Mouse (Mus musculus): ENCODE measurements at regions not wholly inside any gene's neighbourhood (a gene's known extent, or its start where the extent isn't known, plus 50 kb on each side); places are given as distances from the start of the nearest gene placed in this dataset.

DNA sequence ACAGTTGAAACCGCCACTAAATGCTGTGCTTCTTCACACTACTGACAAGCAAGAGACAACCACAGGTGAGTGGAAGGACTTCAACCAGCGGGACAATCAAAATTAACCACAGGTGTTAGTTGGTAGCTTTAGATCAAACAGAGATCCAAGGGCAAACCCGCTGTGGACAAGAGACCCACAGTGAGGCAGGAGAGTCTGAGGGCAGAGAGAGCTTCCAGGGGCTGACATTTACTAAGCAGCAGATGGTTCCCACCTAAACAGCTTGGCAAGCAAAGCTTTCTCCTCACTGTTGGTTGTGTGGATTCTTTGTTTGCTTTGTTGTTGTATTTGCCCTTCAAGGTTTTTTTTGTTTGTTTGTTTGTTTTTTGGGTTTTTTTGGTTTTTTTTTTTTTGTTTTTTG is 227.9 kb upstream of the Akirin2 start:
- no peak for TF ChIP-seq CTCF (IDR thresholded peaks at IDR 0.05; ENCODE audit: low read depth, low read length)
- no peak for TF ChIP-seq POLR2A (IDR thresholded peaks at IDR 0.05; ENCODE audit: insufficient read depth, low read length)
- no peak for TF ChIP-seq EP300 (IDR thresholded peaks at IDR 0.05; ENCODE audit: insufficient read depth, low read depth, low read length)
